Comparison of ENCODE assay signal across 14 mouse cellular contexts in the genomic region with DNA sequence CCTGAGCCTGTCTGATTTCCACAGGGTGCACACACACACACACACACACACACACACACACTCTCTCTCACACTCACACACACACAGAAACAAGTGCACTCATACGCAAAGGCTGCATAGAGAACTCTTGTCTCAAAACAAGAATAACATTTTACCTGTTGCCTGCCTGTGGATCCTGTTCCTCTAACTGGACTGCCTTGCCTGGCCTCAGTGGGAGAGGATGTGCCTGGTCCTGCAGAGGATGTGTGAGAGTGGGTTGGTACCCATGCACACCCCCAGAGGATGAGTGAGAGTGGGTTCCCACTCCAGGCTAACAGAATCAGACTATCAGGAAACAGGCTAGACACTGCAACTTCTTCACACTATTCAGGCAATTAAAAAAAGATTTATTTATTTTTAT.
"Had no signal": no experiment of that assay in that cellular context is flagged by ENCODE, and none has a peak within 500 bp of the region (broad histone marks: within the 10 kb centered on the region; RNA-seq: fewer than 3 reads in every experiment).

No protein-coding gene starts in this region.

- DNase-seq: kidney, adult 2 months; kidney, postnatal 14 days; left cerebral cortex, postnatal 4 days; lung, adult 2 months; lung, postnatal 14 days; midbrain, embryonic 14.5 days; retina, postnatal 1 day; right cerebral cortex, postnatal 4 days; spleen, adult 18-20 months; thymus, postnatal 4 days had no signal

- H3K27me3 ChIP-seq: kidney, embryonic 15.5 days; liver, embryonic 15.5 days had no signal

- H3K9ac ChIP-seq: kidney, embryonic 15.5 days; liver, embryonic 15.5 days; neural tube, embryonic 13.5 days had no signal

- H3K27ac ChIP-seq: liver, embryonic 15.5 days; macrophage; neural tube, embryonic 13.5 days had no signal

- H3K9me3 ChIP-seq: kidney, embryonic 15.5 days; liver, embryonic 15.5 days; neural tube, embryonic 13.5 days had no signal
